Mouse (Mus musculus) splenic B cell, adult 2 months (primary cell): Measurements from ENCODE around the gene Kif6.

ENCODE experiments used
- DNase-seq: peaks from one replicate; pipeline ENCODE4 v3.0.0-alpha.2; 2011; ENCODE audit warnings: low read depth, low spot score
- H3K27me3 ChIP-seq: 2 replicates; pipeline ENCODE4 v1.6.1; 2012; ENCODE audit warnings: mild to moderate bottlenecking, low read length, moderate library complexity, mixed read lengths; ENCODE audit not compliant: control insufficient read depth, poor library complexity, insufficient read depth, severe bottlenecking
- H3K36me3 ChIP-seq: 2 replicates; pipeline ENCODE4 v1.6.1; 2012; ENCODE audit warnings: mild to moderate bottlenecking, low read length, moderate library complexity, mixed read lengths; ENCODE audit not compliant: control insufficient read depth, poor library complexity, insufficient read depth, severe bottlenecking

Kif6 gene

DNA sequence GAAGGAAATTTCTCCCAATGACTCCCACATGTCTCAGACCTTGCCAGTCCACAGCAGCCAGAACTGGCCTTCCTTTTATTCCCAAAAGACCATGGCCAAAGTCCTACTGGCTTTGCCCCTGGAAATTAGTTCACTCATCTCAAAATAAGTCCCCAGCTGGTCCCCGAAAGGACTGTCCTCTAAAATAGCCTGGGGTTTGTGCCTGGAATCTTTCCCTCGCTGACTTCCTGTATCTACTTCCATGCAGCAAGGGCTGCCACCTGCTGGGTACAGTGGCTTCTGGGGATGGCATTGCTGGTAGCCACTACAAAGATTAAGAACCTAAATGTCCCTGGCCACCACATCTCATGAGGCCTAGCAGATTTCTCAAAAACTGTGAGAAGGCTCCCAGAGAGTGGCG, 237.2 kb downstream of the Kif6 start:
- DNase-seq: no peak
- no peaks in the 10 kb centered on the region for H3K27me3 ChIP-seq

DNA sequence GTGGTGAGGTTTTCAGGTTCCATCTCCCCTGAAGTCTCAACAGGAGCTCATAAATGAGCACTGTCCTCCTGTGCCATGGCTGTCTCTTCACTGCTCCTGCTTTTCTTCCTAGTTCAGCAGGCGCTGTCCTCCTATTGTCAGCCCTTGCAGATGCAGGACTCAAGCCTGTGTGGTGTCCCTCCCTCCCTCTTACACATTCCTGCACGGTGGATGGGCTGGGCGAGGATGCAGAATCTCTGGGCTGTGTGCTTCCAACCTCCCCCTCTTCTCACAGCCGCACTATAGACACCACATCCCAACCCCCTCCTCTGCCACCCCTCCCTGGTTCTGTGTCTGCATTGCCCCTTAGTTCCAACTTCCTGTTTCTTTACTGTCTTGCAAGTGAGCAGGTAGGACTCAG, 240.8 kb downstream of the Kif6 start:
- no peaks in the 10 kb centered on the region for H3K27me3 ChIP-seq
- H3K36me3 ChIP-seq: no peaks in the 10 kb centered on the region
- DNase-seq: no peak

More for the DNA sequence above, 237.2 kb downstream of the Kif6 start:
- no peaks in the 10 kb centered on the region for H3K36me3 ChIP-seq

- DNase-seq: no peak
- H3K27me3 ChIP-seq: no peaks in the 10 kb centered on the region
These were observed 245.3 kb downstream of the Kif6 start for GRCm38 (mm10) chr17:49860057-49860816.

GRCm38 (mm10) chr17:49863597-49863996, 248.7 kb downstream of the Kif6 start:
- DNase-seq: no peak
- H3K36me3 ChIP-seq: no peaks in the 10 kb centered on the region
- H3K27me3 ChIP-seq: no peaks in the 10 kb centered on the region

More at GRCm38 (mm10) chr17:49860057-49860816, 245.3 kb downstream of the Kif6 start:
- H3K36me3 ChIP-seq: no peaks in the 10 kb centered on the region

- H3K27me3 ChIP-seq: no peaks in the 10 kb centered on the region
- DNase-seq: no peak
- no peaks in the 10 kb centered on the region for H3K36me3 ChIP-seq
These were observed 250.7 kb downstream of the Kif6 start for GRCm38 (mm10) chr17:49865604-49866003.

GRCm38 (mm10) chr17:49866653-49867215, 251.8 kb downstream of the Kif6 start:
- H3K36me3 ChIP-seq: no peaks in the 10 kb centered on the region
- H3K27me3 ChIP-seq: no peaks in the 10 kb centered on the region
- no peak for DNase-seq

GRCm38 (mm10) chr17:49867321-49868137, 252.6 kb downstream of the Kif6 start:
- H3K36me3 ChIP-seq: no peaks in the 10 kb centered on the region
- H3K27me3 ChIP-seq: no peaks in the 10 kb centered on the region
- DNase-seq: no peak

- Histone ChIP-seq H3K27me3 (no peaks in the 10 kb centered on the region), H3K36me3 (no peaks in the 10 kb centered on the region)
- no peak for DNase-seq
These were observed 254.3 kb downstream of the Kif6 start for GRCm38 (mm10) chr17:49869246-49869645.

DNA sequence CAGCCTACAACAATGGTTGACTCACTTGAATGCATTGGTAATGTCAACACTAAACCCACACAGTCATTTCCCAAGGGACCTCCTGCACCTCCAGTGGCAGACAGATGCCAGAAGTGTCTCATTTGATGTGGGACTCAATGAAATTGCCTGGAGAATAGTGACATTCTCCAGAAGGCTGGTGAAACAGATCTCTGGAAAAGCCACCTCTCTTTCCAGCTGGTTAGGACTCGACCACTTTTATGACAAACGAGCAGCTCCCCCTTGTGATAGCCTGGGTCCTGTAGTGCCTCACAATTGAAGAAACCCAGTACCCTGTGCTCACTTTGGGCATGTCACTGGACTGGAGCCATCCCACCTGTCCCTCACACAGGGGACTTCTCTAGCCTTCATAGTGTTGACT, 257.4 kb downstream of the Kif6 start:
- Histone ChIP-seq H3K36me3 (no peaks in the 10 kb centered on the region), H3K27me3 (no peaks in the 10 kb centered on the region)
- no peak for DNase-seq

DNA sequence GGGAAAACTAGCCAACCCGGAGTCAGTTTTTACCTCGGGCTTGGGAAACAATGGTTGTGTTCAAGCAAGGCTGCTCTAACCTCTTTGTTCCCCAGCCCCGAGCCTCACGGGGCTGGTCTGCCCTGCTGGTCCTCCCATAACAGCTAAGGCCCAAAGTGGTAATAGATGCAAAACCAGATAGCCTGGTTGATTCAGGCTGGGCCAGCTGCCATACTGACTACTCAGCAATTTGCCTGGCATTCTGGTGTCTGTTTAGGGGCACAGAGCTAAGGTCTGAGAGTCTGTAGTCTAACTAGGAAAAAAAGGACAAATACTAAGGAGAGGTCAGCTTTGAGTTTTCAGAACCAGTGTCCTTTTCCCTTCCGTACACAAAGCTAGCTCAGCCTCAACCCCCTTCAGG, 259.8 kb downstream of the Kif6 start:
- Histone ChIP-seq H3K27me3 (no peaks in the 10 kb centered on the region), H3K36me3 (no peaks in the 10 kb centered on the region)
- DNase-seq: no peak

DNA sequence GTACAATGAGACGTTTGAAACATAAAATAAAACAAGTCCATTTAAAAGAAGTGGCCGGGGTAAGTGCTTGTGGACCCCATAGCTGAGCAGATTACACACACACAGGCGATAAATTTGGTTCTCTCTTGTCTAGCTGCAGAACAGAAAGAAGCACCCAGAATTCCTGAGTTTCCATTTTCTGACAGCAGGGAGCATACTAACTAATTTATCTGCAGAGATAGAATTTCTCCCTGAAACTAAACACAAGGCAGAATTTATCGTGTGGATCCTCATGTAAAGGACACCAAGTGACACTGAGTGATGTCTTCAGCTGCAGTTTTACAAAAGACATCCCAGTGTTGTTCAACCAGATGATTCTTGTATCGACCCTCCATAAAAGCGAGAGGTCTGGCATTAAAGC, 260.5 kb downstream of the Kif6 start:
- no peak for DNase-seq
- Histone ChIP-seq H3K36me3 (no peaks in the 10 kb centered on the region), H3K27me3 (no peaks in the 10 kb centered on the region)

GRCm38 (mm10) chr17:49875939-49876651, 261.2 kb downstream of the Kif6 start:
- H3K27me3 ChIP-seq: no peaks in the 10 kb centered on the region
- H3K36me3 ChIP-seq: no peaks in the 10 kb centered on the region
- no peak for DNase-seq

GRCm38 (mm10) chr17:49880919-49881744, 266.2 kb downstream of the Kif6 start:
- Histone ChIP-seq H3K36me3 (no peaks in the 10 kb centered on the region), H3K27me3 (no peaks in the 10 kb centered on the region)
- DNase-seq: no peak

GRCm38 (mm10) chr17:49881796-49882195, 266.9 kb downstream of the Kif6 start:
- no peaks in the 10 kb centered on the region for H3K36me3 ChIP-seq

More at GRCm38 (mm10) chr17:49881796-49882195, 266.9 kb downstream of the Kif6 start:
- H3K27me3 ChIP-seq: no peaks in the 10 kb centered on the region
- DNase-seq: no peak
